Mouse (Mus musculus): ENCODE results near the gene Dusp12.

The Dusp12 gene

DNA sequence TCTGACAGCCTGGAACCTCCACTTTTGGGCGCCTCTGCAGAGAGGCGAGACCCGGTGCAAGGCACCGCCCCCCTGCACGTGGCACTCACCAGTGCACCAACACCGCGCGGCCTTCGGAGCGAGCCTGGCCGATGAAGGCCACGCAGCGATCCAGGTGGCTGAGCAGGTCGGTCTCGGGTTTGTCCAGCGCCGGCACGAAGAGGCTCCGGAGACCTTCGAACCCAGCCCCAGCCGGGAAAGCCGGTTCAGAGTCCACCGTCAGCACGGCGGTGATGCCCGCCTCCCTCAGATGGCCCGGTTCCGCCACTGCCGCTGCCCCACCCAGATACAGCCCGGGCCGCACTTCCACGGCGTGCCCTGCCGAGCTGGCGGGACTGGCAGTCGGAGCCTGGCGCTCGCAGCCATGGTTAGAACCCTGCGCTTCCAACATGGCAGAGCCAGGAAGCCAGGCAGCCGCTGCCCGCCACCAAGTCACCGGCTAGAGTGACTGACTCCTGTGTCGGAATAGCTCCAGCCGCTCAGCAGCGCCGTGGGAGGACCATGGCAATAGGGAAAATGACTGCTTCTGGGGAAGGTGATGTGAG, at the start of gene Dusp12, which contains the start of gene Gm26620:
Dusp12 (minus strand) TSS at position 563 of the 584 bp plus-strand sequence.
Gm26620 (plus strand) TSS at position 88 of the 584 bp plus-strand sequence.
- DNase-seq (ENCODE audit: extremely low spot score, low read depth, low spot score): no peak

GRCm38 (mm10) chr1:170934383-170934782, 49.0 kb upstream of the Dusp12 start:
- no peak for DNase-seq (ENCODE audit: extremely low spot score, low read depth, low spot score)

- DNase-seq (ENCODE audit: extremely low spot score, low read depth, low spot score): no peak
These were observed 48.6 kb upstream of the Dusp12 start for GRCm38 (mm10) chr1:170933940-170934339.

- DNase-seq (ENCODE audit: extremely low spot score, low read depth, low spot score): no peak
These were observed 48.1 kb upstream of the Dusp12 start for GRCm38 (mm10) chr1:170933386-170933920.

DNA sequence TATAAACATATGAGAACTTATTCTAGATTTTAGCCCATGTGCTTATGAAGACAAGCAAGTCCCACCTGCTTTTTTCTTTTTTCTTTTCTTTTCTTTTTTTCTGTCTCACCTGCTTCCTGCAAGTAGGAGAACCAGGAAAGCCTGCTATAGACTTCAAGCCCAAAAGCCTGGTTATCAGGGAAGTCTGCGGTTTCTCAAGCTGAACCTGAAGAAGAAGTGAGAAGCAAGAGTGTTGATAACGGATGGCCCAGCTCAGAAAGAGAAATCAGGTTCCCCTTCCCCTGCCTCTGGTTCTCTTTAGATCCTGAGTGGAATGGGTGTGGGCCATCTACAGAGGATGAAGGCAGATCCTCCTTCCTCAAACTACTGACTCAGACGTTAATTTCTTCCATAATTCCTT, 46.7 kb upstream of the Dusp12 start:
- no peak for DNase-seq (ENCODE audit: extremely low spot score, low read depth, low spot score)

- no peak for DNase-seq (ENCODE audit: extremely low spot score, low read depth, low spot score)
These were observed 43.9 kb upstream of the Dusp12 start for GRCm38 (mm10) chr1:170929245-170929644.

DNA sequence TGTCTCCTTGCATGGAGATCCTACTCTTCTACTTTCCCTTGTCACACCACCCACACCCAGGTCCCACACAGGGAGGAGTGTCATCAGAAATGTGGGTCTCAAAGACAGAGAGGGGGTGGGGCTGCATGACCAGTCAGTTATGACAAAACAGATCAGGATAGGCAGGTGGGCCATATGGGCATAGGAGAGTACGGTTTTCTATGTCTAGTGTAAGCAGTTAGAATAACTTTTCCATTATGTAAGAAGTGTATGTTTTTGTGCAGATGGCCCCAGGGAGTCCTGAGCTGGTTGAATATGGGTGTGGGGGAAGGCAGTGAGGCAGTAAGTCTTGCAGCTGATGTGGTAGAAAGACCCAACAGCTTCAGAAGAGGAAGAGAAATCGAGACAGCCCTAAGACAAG, 43.1 kb upstream of the Dusp12 start:
- DNase-seq (ENCODE audit: extremely low spot score, low read depth, low spot score): no peak

GRCm38 (mm10) chr1:170927378-170927777, 42.0 kb upstream of the Dusp12 start, which contains the start of gene Fcrla:
TSS of gene Fcrla (minus strand) at chr1:170927583.
- DNase-seq (ENCODE audit: extremely low spot score, low read depth, low spot score): no peak

- DNase-seq (ENCODE audit: extremely low spot score, low read depth, low spot score): no peak
These were observed 41.6 kb upstream of the Dusp12 start for GRCm38 (mm10) chr1:170926941-170927340.

GRCm38 (mm10) chr1:170924485-170924884, 39.1 kb upstream of the Dusp12 start:
- DNase-seq (ENCODE audit: extremely low spot score, low read depth, low spot score): no peak

GRCm38 (mm10) chr1:170919308-170919707, 34.0 kb upstream of the Dusp12 start:
- no peak for DNase-seq (ENCODE audit: extremely low spot score, low read depth, low spot score)

DNA sequence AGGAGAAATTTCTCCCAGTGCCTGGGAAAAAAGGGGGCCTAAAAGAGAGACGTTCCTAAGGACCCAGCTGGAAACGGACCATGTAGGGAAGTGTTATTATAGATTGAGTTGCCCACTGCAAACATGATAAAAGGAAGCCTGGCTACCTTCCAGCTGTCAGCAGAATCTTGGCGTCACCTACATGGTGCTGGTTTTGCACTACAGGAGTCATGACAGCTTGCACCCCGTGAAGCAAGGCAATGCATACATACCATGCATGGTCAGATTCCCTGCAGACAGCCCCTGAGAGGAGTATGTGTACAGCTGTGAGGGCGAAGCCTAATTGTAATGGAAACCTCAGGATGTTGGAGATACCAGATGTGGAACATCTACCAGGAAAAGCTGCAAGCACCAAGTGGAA, 30.3 kb upstream of the Dusp12 start:
- no peak for DNase-seq (ENCODE audit: extremely low spot score, low read depth, low spot score)

GRCm38 (mm10) chr1:170912891-170913615, 27.7 kb upstream of the Dusp12 start, which contains the start of gene Fcrlb:
TSS of gene Fcrlb (minus strand) at chr1:170912941.
- no peak for DNase-seq (ENCODE audit: extremely low spot score, low read depth, low spot score)

DNA sequence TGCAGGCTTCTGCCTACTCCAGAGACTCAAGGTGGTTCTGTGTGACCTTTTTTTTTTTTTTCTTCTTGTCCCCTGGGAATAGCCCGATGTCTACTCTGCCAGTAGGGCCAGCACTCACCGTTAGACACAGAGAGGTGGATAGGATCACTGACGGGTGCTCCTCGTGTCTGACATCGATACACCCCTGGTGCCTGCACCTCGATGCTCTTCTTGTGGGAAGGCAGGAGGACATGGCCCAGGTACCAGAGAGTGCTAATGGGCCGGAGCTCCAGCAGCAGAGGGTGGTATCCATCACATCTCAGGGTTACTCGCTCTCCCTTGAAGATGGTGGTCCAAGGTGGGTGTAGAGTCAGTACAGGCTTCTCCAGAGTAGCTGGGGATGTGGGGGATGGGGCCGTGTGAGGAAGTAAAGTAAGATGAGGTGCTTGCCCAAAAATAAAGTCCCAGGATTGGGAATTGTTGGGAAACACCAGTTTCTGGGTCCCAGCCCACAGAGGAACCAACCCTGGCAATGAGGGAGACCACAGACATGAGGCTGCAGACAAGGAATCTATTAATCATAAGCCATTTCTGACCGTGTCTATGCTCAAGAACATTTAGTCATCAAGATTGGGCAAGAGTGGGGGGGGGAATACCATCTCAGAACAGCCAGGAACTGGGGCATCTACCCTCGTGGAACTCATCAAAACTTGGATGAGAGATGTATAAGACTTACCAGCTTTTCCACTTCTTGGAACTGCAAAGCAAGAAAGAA, 26.7 kb upstream of the Dusp12 start:
- no peak for DNase-seq (ENCODE audit: extremely low spot score, low read depth, low spot score)

GRCm38 (mm10) chr1:170908341-170908740, 23.0 kb upstream of the Dusp12 start:
- DNase-seq (ENCODE audit: extremely low spot score, low read depth, low spot score): no peak

DNA sequence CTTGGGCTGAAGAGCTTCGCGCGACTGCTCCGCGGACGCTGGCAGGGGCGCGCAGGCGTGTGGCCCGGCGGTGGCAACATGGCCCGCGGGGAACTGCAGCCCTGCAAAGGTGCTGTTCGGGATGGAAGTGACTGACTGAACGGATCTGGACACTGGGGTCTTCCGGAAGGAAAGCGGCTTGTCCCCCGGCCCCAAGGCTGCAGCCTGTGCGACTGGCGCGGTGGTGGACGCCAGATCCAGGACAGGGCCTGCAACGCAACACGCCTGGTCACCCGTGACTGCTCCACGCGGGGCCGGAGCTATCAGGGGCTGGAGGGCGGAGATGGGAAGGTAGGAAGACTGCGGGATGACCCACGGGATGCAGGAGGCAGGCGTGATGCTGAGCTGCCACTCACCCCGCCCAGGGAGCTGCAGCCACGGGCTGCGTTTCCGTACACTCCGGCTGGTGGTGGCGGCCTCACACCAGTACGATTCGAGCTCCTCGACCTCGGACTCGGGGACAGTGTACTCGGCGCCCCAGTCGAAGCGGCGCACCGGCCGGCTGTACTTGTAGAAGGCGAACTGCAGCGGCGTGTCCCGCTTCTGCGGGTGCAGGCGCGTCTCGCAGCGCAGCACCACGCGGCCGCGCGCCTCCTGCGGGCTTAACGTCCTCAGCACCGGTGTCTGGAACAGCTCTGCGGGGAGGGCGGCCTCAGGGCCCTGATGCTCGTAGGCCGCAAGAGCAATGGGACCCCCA, 22.3 kb upstream of the Dusp12 start:
- DNase-seq (ENCODE audit: extremely low spot score, low read depth, low spot score): no peak

- no peak for DNase-seq (ENCODE audit: extremely low spot score, low read depth, low spot score)
These were observed 21.7 kb upstream of the Dusp12 start for GRCm38 (mm10) chr1:170907111-170907455.

DNA sequence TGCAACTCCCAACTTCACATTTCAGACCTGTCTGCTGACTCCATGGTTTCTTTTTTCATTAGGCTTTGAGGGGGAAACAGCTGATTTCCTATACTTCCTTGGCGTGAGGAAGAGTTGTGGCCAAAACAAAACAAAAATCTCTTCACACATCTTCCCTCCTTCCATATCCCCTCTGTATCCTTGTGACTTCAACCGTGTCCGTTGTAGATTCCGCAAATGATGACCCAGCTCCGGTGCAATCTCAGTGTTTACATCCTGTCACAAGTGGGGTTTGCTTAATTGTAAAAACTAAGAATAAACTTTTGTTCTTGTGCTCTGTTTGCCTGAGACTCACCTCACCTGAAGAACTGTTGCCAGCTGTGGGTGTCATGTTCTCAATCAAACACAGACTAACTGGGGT, 18.1 kb upstream of the Dusp12 start:
- DNase-seq (ENCODE audit: extremely low spot score, low read depth, low spot score): no peak

- DNase-seq (ENCODE audit: extremely low spot score, low read depth, low spot score): peak; percentile 91
These were observed 16.3 kb upstream of the Dusp12 start for GRCm38 (mm10) chr1:170901536-170902238.

- DNase-seq (ENCODE audit: extremely low spot score, low read depth, low spot score): peak; percentile 69
These were observed 15.6 kb upstream of the Dusp12 start for GRCm38 (mm10) chr1:170900799-170901467.
